Mouse (Mus musculus) MEL (cell line): ENCODE measurements around the gene Gm3336.

Experiments
- CTCF ChIP-seq, 3 experiments: IDR thresholded peaks in 2 of 3; conservative IDR thresholded peaks in 1 of 3; 2 replicates each; pipeline ENCODE4 v1.5.1; 2011 to 2012; ENCODE audit warnings: low read length in 3 of 3, low read depth in 2 of 3, mild to moderate bottlenecking in 2 of 3, improper control_type of control experiment in 1 of 3, inconsistent platforms in 1 of 3, mixed read lengths in 1 of 3, moderate library complexity in 1 of 3; ENCODE audit not compliant: control insufficient read depth in 1 of 3, insufficient read depth in 1 of 3, poor library complexity in 1 of 3, severe bottlenecking in 1 of 3
- MAFK ChIP-seq: IDR thresholded peaks from 2 replicates; pipeline ENCODE4 v1.6.1; 2011; ENCODE audit warnings: low read depth, mild to moderate bottlenecking, low read length, improper control_type of control experiment, borderline replicate concordance
- MAZ ChIP-seq: IDR thresholded peaks from 2 replicates; pipeline ENCODE4 v1.6.1; 2012; ENCODE audit warnings: low read depth, mild to moderate bottlenecking, inconsistent platforms, low read length, improper control_type of control experiment
- MXI1 ChIP-seq: IDR thresholded peaks from 2 replicates; pipeline ENCODE4 v1.6.1; 2011; ENCODE audit warnings: mild to moderate bottlenecking, low read depth, low read length, improper control_type of control experiment
- NELFE ChIP-seq: IDR thresholded peaks from 2 replicates; pipeline ENCODE4 v1.6.1; 2011; ENCODE audit warnings: low read depth, low read length, improper control_type of control experiment
- POLR2A ChIP-seq, 2 experiments: IDR thresholded peaks; 2 replicates each; pipeline ENCODE4 v1.6.1; 2011 to 2012; ENCODE audit warnings: low read length in 2 of 2, mild to moderate bottlenecking in 2 of 2, control low read depth in 1 of 2, improper control_type of control experiment in 1 of 2, low read depth in 1 of 2, moderate library complexity in 1 of 2; ENCODE audit not compliant: control insufficient read depth in 1 of 2, insufficient read depth in 1 of 2, poor library complexity in 1 of 2
- RAD21 ChIP-seq: IDR thresholded peaks from 2 replicates; pipeline ENCODE4 v1.6.1; 2011; ENCODE audit warnings: mild to moderate bottlenecking, low read depth, low read length, improper control_type of control experiment
- TAL1 ChIP-seq: IDR thresholded peaks from 2 replicates; pipeline ENCODE4 v1.6.1; 2012; ENCODE audit warnings: mild to moderate bottlenecking, inconsistent platforms, low read length, moderate library complexity, mixed read lengths
- USF1 ChIP-seq: IDR thresholded peaks from 2 replicates; pipeline ENCODE4 v1.6.1; 2014; ENCODE audit warnings: low read depth, mild to moderate bottlenecking, inconsistent platforms, low read length, improper control_type of control experiment, moderate library complexity
- ZC3H11A ChIP-seq: IDR thresholded peaks from 2 replicates; pipeline ENCODE4 v1.6.1; 2012; ENCODE audit warnings: low read depth, mild to moderate bottlenecking, inconsistent platforms, low read length, improper control_type of control experiment

DNA sequence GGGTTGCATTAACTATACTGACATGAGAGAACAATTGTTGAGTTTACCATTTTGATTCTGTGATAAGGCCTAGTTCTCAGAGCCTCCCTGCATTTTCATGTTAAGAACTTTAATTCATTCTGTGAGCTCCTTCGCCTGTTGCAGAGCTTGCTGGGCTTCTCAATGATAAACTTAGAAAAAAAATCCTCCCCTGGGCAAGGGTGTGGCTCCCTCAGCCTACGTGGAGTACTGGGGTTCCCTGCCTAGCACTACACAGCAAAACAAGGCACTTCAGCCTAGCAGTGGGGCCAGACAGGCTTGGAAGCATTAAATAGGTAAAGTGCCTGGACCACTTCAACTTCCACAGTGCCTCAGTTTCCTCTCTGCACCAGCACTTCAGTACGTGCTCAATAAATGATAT lies 36.9 kb upstream of the Gm3336 start:
- TF ChIP-seq CTCF (IDR thresholded peaks at IDR 0.05 in 2 of 3, conservative IDR thresholded peaks at IDR 0.05 in 1 of 3; ENCODE audit: control insufficient read depth in 1 of 3, insufficient read depth in 1 of 3, low read depth in 2 of 3, low read length in 3 of 3, poor library complexity in 1 of 3, severe bottlenecking in 1 of 3) (no peak), NELFE (no peak), MXI1 (no peak), USF1 (no peak), RAD21 (no peak), MAFK (no peak), MAZ (no peak), ZC3H11A (no peak), TAL1 (no peak), POLR2A (IDR thresholded peaks at IDR 0.05; ENCODE audit: control insufficient read depth in 1 of 2, insufficient read depth in 1 of 2, low read depth in 1 of 2, low read length in 2 of 2, poor library complexity in 1 of 2) (no peak)
